Mouse (Mus musculus): ENCODE measurements around the gene Zswim9. TPM values are rescaled to one million over a fixed set of nuclear protein-coding genes. Genes with fewer than 3 reads are reported as not detected.

Gene Zswim9
- polyA plus RNA-seq, 1 experiment from 2014 or later, result 12.0 TPM

DNA sequence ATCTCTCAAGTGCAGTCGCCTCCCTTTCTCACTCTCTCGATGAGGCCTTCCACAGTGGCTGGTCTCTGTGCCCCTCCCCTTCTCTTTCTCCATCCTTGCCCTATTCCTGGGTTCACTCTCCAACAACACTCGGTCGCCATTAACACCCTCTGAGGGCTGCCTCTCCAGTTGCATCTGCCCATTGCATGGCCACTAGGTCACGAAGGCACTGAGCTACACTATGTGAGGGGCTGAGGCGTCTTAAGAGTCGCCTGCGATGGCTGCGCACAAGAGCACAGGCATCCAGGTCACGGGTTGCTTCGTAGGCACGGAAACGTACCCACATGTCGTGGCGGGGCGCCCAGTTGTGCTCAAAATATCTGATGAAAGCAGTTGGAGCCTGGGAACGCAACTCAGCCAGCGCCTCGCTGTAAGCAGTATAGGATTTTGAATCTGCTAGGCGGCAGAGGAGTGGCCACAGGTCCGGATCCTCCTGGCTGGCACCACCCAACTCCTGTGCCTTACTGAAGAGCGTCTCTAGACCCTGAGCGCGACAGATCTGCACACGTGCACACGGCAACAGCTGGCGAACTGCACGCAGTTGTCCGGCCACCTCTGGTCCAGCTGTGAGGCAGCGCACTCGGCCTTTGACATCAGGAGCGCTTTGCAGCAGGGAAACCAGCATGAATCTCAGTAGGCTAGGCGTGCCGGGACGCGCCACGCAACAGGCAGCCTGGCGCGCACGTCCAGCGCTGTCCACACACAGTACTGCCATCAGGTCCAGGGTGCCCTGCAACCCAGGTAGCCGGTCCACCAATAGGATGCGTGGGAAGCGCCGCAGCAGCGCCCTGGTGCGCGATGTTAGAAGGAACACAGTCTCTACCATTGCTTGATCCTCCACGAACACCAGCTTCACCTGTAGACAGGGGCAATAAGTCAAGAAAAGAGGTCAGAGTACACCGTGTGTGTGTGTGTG is 17.5 kb downstream of the Zswim9 start:
- ATAC-seq (ENCODE audit: low FRiP score, low read depth), result no peak
- Histone ChIP-seq H3K27me3 (replicated peaks) (no peaks in the 10 kb centered on the region), H3K9me3 (no peaks in the 10 kb centered on the region), H3K36me3 (peaks cover 4% of the 10 kb centered on the region; the same call in 1 of the 2 replicates), H3K4me2 (replicated peaks) (no peak overlapping the region), H3K27ac (no peak overlapping the region), H3K9ac (no peak overlapping the region), H3K4me1 (no peaks in the 10 kb centered on the region), H3K4me3 (no peak overlapping the region)
- WGBS, result 56% methylated on average over 50 of the region's 50 CpGs

- Histone ChIP-seq H3K36me3 (no peaks in the 10 kb centered on the region), H3K4me2 (replicated peaks) (no peak within 1 kb of the TSS), H3K4me3 (no peak within 1 kb of the TSS), H3K4me1 (no peaks in the 10 kb centered on the region), H3K9me3 (no peaks in the 10 kb centered on the region), H3K27me3 (replicated peaks) (no peaks in the 10 kb centered on the region), H3K9ac (no peak within 1 kb of the TSS), H3K27ac (no peak within 1 kb of the TSS)
- ATAC-seq (ENCODE audit: low FRiP score, low read depth), result no peak
These were observed 65.8 kb downstream of the Zswim9 start, which contains the start of gene Vmn1r89 for GRCm38 (mm10) chr7:13212720-13213119. Gene Vmn1r89, plus strand, starts transcription at chr7:13213020.

Other genes starting within 250 kb of the Zswim9 start
- gene Chmp2a, start 243.9 kb downstream of the Zswim9 start, polyA plus RNA-seq (2016; fragmentation: Nextera tagmentation; extraction: Ambion mirVana), result 150 and 151 TPM in 2 replicates
- gene Ube2m, start 240.4 kb downstream of the Zswim9 start, polyA plus RNA-seq (2016; fragmentation: Nextera tagmentation; extraction: Ambion mirVana), result 206 and 215 TPM in 2 replicates
- gene Mzf1, start 224.0 kb downstream of the Zswim9 start, polyA plus RNA-seq (2016; fragmentation: Nextera tagmentation; extraction: Ambion mirVana), result 4.8 and 4.9 TPM in 2 replicates
- not detected in 2 replicates for gene Vmn1r85, start 183.5 kb downstream of the Zswim9 start, polyA plus RNA-seq (2016; fragmentation: Nextera tagmentation; extraction: Ambion mirVana)
- not detected in 2 replicates for gene Vmn1r86, start 158.8 kb downstream of the Zswim9 start, polyA plus RNA-seq (2016; fragmentation: Nextera tagmentation; extraction: Ambion mirVana)
- not detected in 2 replicates for gene Vmn1r87, start 138.6 kb downstream of the Zswim9 start, polyA plus RNA-seq (2016; fragmentation: Nextera tagmentation; extraction: Ambion mirVana)
- gene Vmn1r88, start 119.2 kb downstream of the Zswim9 start, polyA plus RNA-seq (2016; fragmentation: Nextera tagmentation; extraction: Ambion mirVana), result not detected in 2 replicates
- not detected in 2 replicates for gene Vmn1r89, start 65.7 kb downstream of the Zswim9 start, polyA plus RNA-seq (2016; fragmentation: Nextera tagmentation; extraction: Ambion mirVana)
- gene Lig1, start 1.4 kb downstream of the Zswim9 start, polyA plus RNA-seq (2016; fragmentation: Nextera tagmentation; extraction: Ambion mirVana), result 68.9 and 71.2 TPM in 2 replicates
- 0.94 and 1.0 TPM in 2 replicates for gene Pla2g4c, start 45.9 kb upstream of the Zswim9 start, polyA plus RNA-seq (2016; fragmentation: Nextera tagmentation; extraction: Ambion mirVana)
- gene Cabp5, start 119.4 kb upstream of the Zswim9 start, polyA plus RNA-seq (2016; fragmentation: Nextera tagmentation; extraction: Ambion mirVana), result not detected in 2 replicates
- gene Bsph1, start 172.1 kb upstream of the Zswim9 start, polyA plus RNA-seq (2016; fragmentation: Nextera tagmentation; extraction: Ambion mirVana), result not detected in 2 replicates